Mouse (Mus musculus): ENCODE data around the gene Nfkb1. TPM values are rescaled to one million over a fixed set of nuclear protein-coding genes. Genes with fewer than 3 reads are reported as not detected.

The Nfkb1 gene
- polyA plus RNA-seq, 1 experiment from 2014 or later = 13.7 TPM

DNA sequence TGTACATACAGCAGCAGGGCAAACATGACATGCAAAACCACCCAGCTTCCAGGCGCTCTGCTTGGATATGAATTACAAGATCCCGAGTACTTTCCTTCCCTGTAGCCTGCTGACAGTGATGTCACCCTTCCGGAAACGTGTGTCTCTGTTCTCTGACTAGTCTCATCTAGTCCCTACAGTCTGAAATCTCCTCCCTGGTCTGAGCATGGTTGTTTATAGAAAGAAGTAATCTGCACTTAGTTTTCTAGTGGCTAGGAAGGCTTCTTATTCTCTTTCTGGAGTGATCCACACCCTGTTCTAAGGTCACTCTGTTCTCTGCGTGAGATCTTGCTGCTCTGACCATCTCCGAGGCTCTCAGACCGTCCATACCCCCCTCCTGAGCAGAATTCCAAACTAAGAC, 129.3 kb downstream of the Nfkb1 start:
- H3K27ac ChIP-seq (ENCODE audit: low read length) = no peak overlapping the region
- ATAC-seq = no peak

GRCm38 (mm10) chr3:135556851-135557662, 134.3 kb downstream of the Nfkb1 start:
- Histone ChIP-seq H3K36me3 (ENCODE audit: control insufficient read depth, insufficient read depth, low read length) (no peaks in the 10 kb centered on the region), H3K4me2 (ENCODE audit: low read depth, low read length) (no peak overlapping the region), H3K4me3 (ENCODE audit: low read length) (no peak overlapping the region), H3K27ac (ENCODE audit: low read length) (no peak overlapping the region), H3K27me3 (replicated peaks; ENCODE audit: control insufficient read depth, insufficient read depth, low read length) (no peaks in the 10 kb centered on the region), H3K9ac (ENCODE audit: low read depth, low read length) (no peak overlapping the region), H3K9me3 (ENCODE audit: control insufficient read depth, low read length) (no peaks in the 10 kb centered on the region), H3K4me1 (ENCODE audit: control insufficient read depth, insufficient read depth, low read length) (no peaks in the 10 kb centered on the region)
- WGBS = 81% methylated on average over 12 of the region's 12 CpGs
- no peak for ATAC-seq

More for the DNA sequence above, 129.3 kb downstream of the Nfkb1 start:
- 78% methylated on average over 7 of the region's 7 CpGs for WGBS
- Histone ChIP-seq H3K4me2 (ENCODE audit: low read depth, low read length) (no peak overlapping the region), H3K9me3 (ENCODE audit: control insufficient read depth, low read length) (no peaks in the 10 kb centered on the region), H3K36me3 (ENCODE audit: control insufficient read depth, insufficient read depth, low read length) (no peaks in the 10 kb centered on the region), H3K4me3 (ENCODE audit: low read length) (no peak overlapping the region), H3K27me3 (replicated peaks; ENCODE audit: control insufficient read depth, insufficient read depth, low read length) (no peaks in the 10 kb centered on the region), H3K9ac (ENCODE audit: low read depth, low read length) (no peak overlapping the region), H3K4me1 (ENCODE audit: control insufficient read depth, insufficient read depth, low read length) (no peaks in the 10 kb centered on the region)

DNA sequence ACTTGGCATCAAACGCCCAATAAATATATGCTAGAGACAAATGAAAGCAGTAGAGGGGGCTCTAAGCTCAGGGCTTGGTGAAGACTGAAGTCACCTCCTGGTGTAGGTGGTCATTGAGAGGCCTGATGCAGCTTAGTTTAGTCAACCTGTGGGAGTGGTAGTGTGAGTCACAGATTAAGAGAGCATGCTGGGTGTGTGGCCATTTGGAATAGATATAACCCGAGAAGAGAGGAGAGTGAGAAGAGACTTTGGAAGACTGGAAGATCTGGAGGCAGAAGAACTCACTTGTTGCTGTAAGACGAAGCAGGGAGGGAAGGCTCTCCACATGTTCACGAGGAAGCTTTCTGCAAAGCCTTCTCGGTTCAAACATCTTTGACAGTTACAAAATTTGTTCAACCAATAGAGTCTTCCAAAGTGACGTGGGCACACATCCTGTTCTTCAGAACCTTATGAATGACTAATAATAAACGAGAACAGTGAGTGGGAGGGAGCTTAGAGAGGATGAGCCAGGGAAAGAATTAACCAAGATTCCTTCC, 135.2 kb downstream of the Nfkb1 start:
- no peaks in the 10 kb centered on the region for H3K27me3 ChIP-seq (replicated peaks; ENCODE audit: control insufficient read depth, insufficient read depth, low read length)
- no peaks in the 10 kb centered on the region for H3K9me3 ChIP-seq (ENCODE audit: control insufficient read depth, low read length)
- no peak overlapping the region for H3K27ac ChIP-seq (ENCODE audit: low read length)
- H3K36me3 ChIP-seq (ENCODE audit: control insufficient read depth, insufficient read depth, low read length) = 0 out of 2 replicates have a peak, but pooled peaks cover under 1% of the 10 kb centered on the region
- H3K4me3 ChIP-seq (ENCODE audit: low read length) = no peak overlapping the region
- no peak overlapping the region for H3K4me2 ChIP-seq (ENCODE audit: low read depth, low read length)
- H3K4me1 ChIP-seq (ENCODE audit: control insufficient read depth, insufficient read depth, low read length) = no peaks in the 10 kb centered on the region
- WGBS = 71% methylated on average over 7 of the region's 7 CpGs
- no peak overlapping the region for H3K9ac ChIP-seq (ENCODE audit: low read depth, low read length)
- no peak for ATAC-seq

GRCm38 (mm10) chr3:135555192-135555591, 136.2 kb downstream of the Nfkb1 start:
- WGBS = 81% methylated on average over 6 of the region's 6 CpGs
- Histone ChIP-seq H3K36me3 (ENCODE audit: control insufficient read depth, insufficient read depth, low read length) (0 out of 2 replicates have a peak, but pooled peaks cover 3% of the 10 kb centered on the region), H3K9ac (ENCODE audit: low read depth, low read length) (no peak overlapping the region), H3K4me3 (ENCODE audit: low read length) (no peak overlapping the region), H3K27me3 (replicated peaks; ENCODE audit: control insufficient read depth, insufficient read depth, low read length) (no peaks in the 10 kb centered on the region), H3K27ac (ENCODE audit: low read length) (no peak overlapping the region), H3K4me1 (ENCODE audit: control insufficient read depth, insufficient read depth, low read length) (no peaks in the 10 kb centered on the region), H3K9me3 (ENCODE audit: control insufficient read depth, low read length) (no peaks in the 10 kb centered on the region), H3K4me2 (ENCODE audit: low read depth, low read length) (no peak overlapping the region)
- no peak for ATAC-seq

DNA sequence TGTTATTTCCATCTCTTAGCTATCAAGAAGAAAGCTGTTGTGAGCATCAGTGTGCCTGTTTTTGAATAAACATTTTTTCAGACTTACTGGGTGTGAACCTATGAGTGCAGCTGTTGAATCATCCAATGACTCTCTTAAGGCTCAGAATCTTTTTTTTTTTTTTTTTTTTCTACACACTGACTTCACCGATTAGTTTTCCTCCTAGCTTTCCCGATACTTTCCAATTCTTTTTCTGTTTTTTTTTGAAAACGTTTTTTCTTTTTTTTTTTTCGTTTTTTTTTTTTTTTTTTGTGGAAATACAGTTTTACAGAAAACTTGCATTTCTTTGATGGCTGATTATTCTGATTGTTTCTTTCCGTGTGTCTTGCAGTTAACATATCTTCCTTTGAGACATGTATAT, 138.5 kb downstream of the Nfkb1 start:
- no peak for ATAC-seq

DNA sequence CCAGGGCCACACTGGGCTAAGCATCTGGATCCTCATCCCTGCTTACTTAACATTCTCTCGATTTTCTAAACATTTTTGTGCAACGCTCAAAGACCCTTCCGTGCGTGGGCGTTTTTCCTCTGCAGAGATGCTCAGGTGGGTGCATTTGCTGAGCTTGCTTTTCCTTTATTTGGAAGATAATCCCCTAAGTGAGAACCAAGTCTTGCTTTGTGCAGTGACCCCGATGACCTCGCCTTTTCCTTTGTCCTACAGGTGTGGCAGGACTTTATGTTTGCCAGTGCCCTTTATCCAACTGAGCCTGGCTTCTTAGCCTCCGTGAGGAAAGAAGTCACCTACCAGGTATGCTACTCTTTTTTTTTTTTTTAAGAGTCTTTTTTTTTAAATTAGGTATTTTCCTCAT, 144.0 kb downstream of the Nfkb1 start:
- H3K4me3 ChIP-seq (ENCODE audit: low read length) = no peak overlapping the region
- ATAC-seq = no peak
- WGBS = 86% methylated on average over 8 of the region's 8 CpGs
- H3K9me3 ChIP-seq (ENCODE audit: control insufficient read depth, low read length) = no peaks in the 10 kb centered on the region
- H3K4me2 ChIP-seq (ENCODE audit: low read depth, low read length) = no peak overlapping the region
- H3K36me3 ChIP-seq (ENCODE audit: control insufficient read depth, insufficient read depth, low read length) = 0 out of 2 replicates have a peak, but pooled peaks cover 3% of the 10 kb centered on the region
- H3K9ac ChIP-seq (ENCODE audit: low read depth, low read length) = no peak overlapping the region
- H3K27me3 ChIP-seq (replicated peaks; ENCODE audit: control insufficient read depth, insufficient read depth, low read length) = no peaks in the 10 kb centered on the region
- H3K4me1 ChIP-seq (ENCODE audit: control insufficient read depth, insufficient read depth, low read length) = no peaks in the 10 kb centered on the region
- H3K27ac ChIP-seq (ENCODE audit: low read length) = no peak overlapping the region

More for the DNA sequence above, 138.5 kb downstream of the Nfkb1 start:
- Histone ChIP-seq H3K4me1 (ENCODE audit: control insufficient read depth, insufficient read depth, low read length) (no peaks in the 10 kb centered on the region), H3K9ac (ENCODE audit: low read depth, low read length) (no peak overlapping the region), H3K9me3 (ENCODE audit: control insufficient read depth, low read length) (no peaks in the 10 kb centered on the region), H3K4me3 (ENCODE audit: low read length) (no peak overlapping the region), H3K27ac (ENCODE audit: low read length) (no peak overlapping the region), H3K27me3 (replicated peaks; ENCODE audit: control insufficient read depth, insufficient read depth, low read length) (no peaks in the 10 kb centered on the region), H3K4me2 (ENCODE audit: low read depth, low read length) (no peak overlapping the region), H3K36me3 (ENCODE audit: control insufficient read depth, insufficient read depth, low read length) (0 out of 2 replicates have a peak, but pooled peaks cover 3% of the 10 kb centered on the region)
- WGBS = 76% methylated on average over 5 of the region's 5 CpGs

DNA sequence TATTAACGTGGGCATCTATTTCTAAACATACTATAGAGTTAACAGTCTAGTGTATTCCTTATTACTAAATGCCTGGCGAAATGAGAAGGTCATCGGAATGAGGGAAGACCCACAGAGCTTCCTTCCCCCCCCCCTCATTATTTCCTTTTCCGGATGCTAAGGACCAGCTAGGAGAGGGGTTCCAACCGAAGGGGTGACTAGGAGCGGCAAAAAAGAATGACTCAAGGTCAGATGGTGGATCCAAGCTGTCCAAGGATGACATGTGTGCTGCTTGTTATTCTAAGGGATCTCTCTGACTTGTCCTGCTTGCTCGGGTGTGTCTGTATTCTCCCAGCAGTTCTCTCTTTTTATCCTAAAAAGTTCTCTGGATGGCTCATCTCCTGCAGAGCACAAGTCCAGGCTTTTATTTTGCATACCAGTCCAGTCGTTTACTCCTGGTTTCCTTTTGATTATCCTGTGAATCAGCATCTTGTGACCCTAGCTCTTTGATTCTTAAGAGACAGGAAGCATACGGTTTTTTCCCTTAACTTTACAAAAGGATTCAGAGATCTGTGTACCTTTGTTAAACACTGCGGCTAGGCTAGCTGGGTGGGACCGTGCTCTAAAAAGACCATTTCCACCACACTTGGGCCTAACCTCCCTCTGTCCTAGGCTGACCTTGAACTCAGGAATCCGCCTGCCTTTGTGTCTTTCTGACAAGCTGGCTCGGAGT, 145.0 kb downstream of the Nfkb1 start:
- H3K4me3 ChIP-seq (ENCODE audit: low read length) = no peak overlapping the region
- H3K27ac ChIP-seq (ENCODE audit: low read length) = no peak overlapping the region
- no peaks in the 10 kb centered on the region for H3K4me1 ChIP-seq (ENCODE audit: control insufficient read depth, insufficient read depth, low read length)
- H3K36me3 ChIP-seq (ENCODE audit: control insufficient read depth, insufficient read depth, low read length) = 0 out of 2 replicates have a peak, but pooled peaks cover 3% of the 10 kb centered on the region
- H3K9ac ChIP-seq (ENCODE audit: low read depth, low read length) = no peak overlapping the region
- H3K9me3 ChIP-seq (ENCODE audit: control insufficient read depth, low read length) = no peaks in the 10 kb centered on the region
- H3K27me3 ChIP-seq (replicated peaks; ENCODE audit: control insufficient read depth, insufficient read depth, low read length) = no peaks in the 10 kb centered on the region
- no peak for ATAC-seq
- 59% methylated on average over 13 of the region's 13 CpGs for WGBS
- H3K4me2 ChIP-seq (ENCODE audit: low read depth, low read length) = no peak overlapping the region

Other genes with a start within 250 kb of the Nfkb1 start
- gene Manba, start 205.9 kb downstream of the Nfkb1 start, polyA plus RNA-seq (2015; fragmentation: Nextera tagmentation; extraction: Ambion mirVana) = 20.1 and 21.3 TPM in 2 replicates
- gene Slc39a8, start 133.7 kb upstream of the Nfkb1 start, polyA plus RNA-seq (2015; fragmentation: Nextera tagmentation; extraction: Ambion mirVana) = 22.7 and 32.3 TPM in 2 replicates

Data from intestine, embryonic 16.5 days (tissue).